Mouse (Mus musculus): ENCODE measurements around the gene Cnksr3. TPM values are rescaled to one million over a fixed set of nuclear protein-coding genes. Genes with fewer than 3 reads are reported as not detected.

Gene Cnksr3
- total and polyA plus RNA-seq, 2 experiments from 2014 or later = 2.0 to 3.5 TPM

DNA sequence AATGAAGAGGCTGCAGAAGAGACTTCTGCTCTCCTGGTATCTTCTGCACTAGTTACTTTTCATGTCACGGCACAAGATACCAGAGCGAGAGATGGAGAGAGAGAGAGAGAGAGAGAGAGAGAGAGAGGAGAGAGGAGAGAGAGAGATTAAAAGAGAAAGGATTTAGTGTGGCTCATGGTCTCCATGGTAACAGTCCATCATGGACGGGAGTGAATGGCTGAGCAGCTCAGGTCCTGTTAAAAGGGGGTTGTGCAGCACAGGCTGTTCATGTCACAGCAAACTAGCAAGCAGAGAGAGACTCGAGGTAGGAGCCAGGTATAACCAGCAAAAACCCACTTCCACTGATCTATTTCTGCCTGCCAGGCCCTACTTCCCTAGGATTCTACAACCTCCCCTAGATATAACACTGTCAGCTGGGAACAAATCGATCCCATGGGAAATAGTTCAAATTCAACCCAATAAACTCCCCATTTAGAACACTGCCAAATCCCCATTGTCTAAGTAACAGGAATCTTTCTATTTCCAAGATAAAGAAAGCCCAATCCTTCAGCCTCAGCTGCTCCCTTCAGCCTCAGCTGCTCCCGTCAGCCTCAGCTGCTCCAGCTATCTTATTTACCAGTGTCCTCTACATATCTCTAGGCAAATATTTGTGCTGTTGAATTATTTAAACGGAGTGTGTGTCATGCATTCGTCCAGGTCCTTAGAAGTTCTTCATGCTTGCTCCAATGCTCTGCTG, 141.8 kb downstream of the Cnksr3 start:
- Histone ChIP-seq H3K4me3 (ENCODE audit: low read depth, low read length) (no peak overlapping the region), H3K27me3 (ENCODE audit: insufficient read depth, low read length) (no peaks in the 10 kb centered on the region), H3K9me3 (ENCODE audit: low read length) (no peaks in the 10 kb centered on the region), H3K9ac (no peak overlapping the region), H3K4me1 (ENCODE audit: insufficient read depth) (no peaks in the 10 kb centered on the region), H3K27ac (ENCODE audit: low read depth, low read length) (no peak overlapping the region), H3K4me2 (ENCODE audit: low read depth) (no peak overlapping the region), H3K36me3 (ENCODE audit: insufficient read depth) (no peaks in the 10 kb centered on the region)
- ATAC-seq = peak; percentile 83
- WGBS = 33% methylated on average over 8 of the region's 8 CpGs
- DNase-seq = no peak
- TF ChIP-seq CTCF (IDR thresholded peaks at IDR 0.05; ENCODE audit: low read depth) = no peak

DNA sequence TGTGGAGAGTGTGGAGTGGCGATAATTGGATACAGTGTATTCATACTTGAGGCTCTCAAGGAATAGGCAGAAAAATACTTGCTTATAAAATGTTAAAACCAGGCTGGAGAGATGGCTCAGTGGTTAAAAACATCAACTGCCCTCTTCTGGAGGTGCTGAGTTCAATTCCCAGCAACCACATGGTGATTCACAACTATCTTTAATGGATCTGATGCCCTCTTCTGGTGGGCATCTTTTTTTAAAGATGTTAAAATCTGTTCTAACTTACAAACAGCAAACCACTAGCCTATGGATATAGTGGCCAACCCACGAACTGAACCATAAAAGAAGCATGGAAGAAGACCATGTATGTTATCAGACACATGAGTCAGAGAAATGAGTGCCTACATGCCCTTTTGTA, 142.9 kb downstream of the Cnksr3 start:
- Histone ChIP-seq H3K4me3 (ENCODE audit: low read depth, low read length) (no peak overlapping the region), H3K9ac (no peak overlapping the region), H3K27me3 (ENCODE audit: insufficient read depth, low read length) (no peaks in the 10 kb centered on the region), H3K4me1 (ENCODE audit: insufficient read depth) (no peaks in the 10 kb centered on the region), H3K36me3 (ENCODE audit: insufficient read depth) (no peaks in the 10 kb centered on the region), H3K9me3 (ENCODE audit: low read length) (no peaks in the 10 kb centered on the region), H3K27ac (ENCODE audit: low read depth, low read length) (no peak overlapping the region), H3K4me2 (ENCODE audit: low read depth) (no peak overlapping the region)
- no peak for ATAC-seq
- no peak for TF ChIP-seq CTCF (IDR thresholded peaks at IDR 0.05; ENCODE audit: low read depth)
- 91% methylated on average over 2 of the region's 2 CpGs for WGBS
- DNase-seq = no peak

Other genes starting within 250 kb of the Cnksr3 start
- gene Ipcef1, start 159.8 kb downstream of the Cnksr3 start, total RNA-seq (2014; rRNA removed) = 12.0 and 13.7 TPM in 2 replicates
- 1.6 and 2.2 TPM in 2 replicates for gene Ipcef1, start 159.8 kb downstream of the Cnksr3 start, polyA plus RNA-seq (2015; fragmentation: Nextera tagmentation; extraction: Ambion mirVana)

All from forebrain, postnatal 0 days (tissue).